Mouse (Mus musculus) liver, embryonic 14.5 days (tissue): ENCODE data around the gene Psmc3.

Experiments
- CTCF ChIP-seq: IDR thresholded peaks from 2 replicates; pipeline ENCODE4 v1.5.1; 2016; ENCODE audit warnings: antibody characterized with exemption, low read depth, control low read depth
- EP300 ChIP-seq: IDR thresholded peaks from 2 replicates; pipeline ENCODE4 v1.6.1; 2016; ENCODE audit warnings: antibody characterized with exemption, low read depth

DNA sequence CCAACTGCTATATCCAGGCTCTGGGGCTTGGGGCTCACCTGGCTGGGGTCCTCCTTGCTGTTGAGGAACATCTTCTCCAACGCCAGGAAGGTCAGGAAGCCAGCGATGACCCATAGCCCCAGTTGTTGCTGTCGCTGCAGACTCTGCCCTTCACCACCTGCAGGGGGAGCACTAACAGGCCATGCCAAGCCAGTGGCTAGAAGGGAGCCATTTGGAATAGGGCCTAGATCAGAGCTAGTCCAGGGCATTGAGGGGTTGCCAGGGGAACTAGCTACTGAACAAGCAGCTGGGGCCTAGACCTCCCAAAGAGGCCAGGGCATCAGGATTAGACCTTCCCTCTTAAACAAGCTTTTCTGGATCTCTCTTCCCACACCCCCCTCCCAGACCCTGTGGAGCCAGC is 11.7 kb downstream of the Psmc3 start:
- no peak for TF ChIP-seq EP300
- peak; percentile 95 for TF ChIP-seq CTCF
